Mouse (Mus musculus): Measurements from ENCODE around the gene Gm20897. TPM values are rescaled to one million over a fixed set of nuclear protein-coding genes. Genes with fewer than 3 reads are reported as not detected.

The Gm20897 gene
- not detected in 2 replicates for polyA plus RNA-seq (2012; rRNA removed)

GRCm38 (mm10) chrY:38502138-38502537, at the start of gene Gm20897:
TSS of gene Gm20897 (minus strand) at chrY:38502238.

Other genes with a start within 250 kb of the Gm20897 start
- not detected in 2 replicates for gene Gm21732, start 73.5 kb upstream of the Gm20897 start, polyA plus RNA-seq (2012; rRNA removed)